ENCODE assay signal across 17 mouse cellular contexts in the genomic region with DNA sequence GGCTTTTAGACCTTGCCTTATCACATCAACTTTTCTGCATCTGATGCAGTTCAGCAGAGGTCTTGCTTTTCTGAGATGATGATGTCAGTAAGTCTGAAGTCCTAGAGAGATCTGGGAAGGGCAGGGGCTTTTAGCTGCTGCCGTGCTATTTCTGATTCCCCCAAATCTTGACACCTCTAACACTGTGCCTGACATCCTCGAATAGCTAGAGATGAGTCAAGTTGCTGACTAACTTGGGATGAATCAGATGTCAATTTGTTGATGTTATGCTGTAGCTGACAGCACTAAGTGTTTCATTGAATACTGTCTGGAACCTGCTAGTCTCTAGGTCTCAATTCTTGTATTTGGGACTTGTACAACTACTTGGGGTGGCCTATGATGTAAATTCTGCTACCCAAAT.
"Had no signal": no experiment of that assay in that cellular context is flagged by ENCODE, and none has a peak within 500 bp of the region (broad histone marks: within the 10 kb centered on the region; RNA-seq: fewer than 3 reads in every experiment).

No protein-coding gene starts in this region.

- ATAC-seq: liver, embryonic 12.5 days; liver, postnatal 0 days; lung, postnatal 0 days; midbrain, embryonic 13.5 days; midbrain, embryonic 15.5 days; midbrain, embryonic 16.5 days had no signal

- DNase-seq: left cerebral cortex, postnatal 4 days; liver; liver, embryonic 13.5 days; liver, postnatal 0 days; lung, adult 18-20 months; lung, adult 2 months; lung, embryonic 14.5 days; lung, postnatal 10 days; lung, postnatal 14 days; lung, postnatal 36 days; lung, postnatal 4 days; midbrain, embryonic 14.5 days had no signal
